Mouse (Mus musculus): Measurements from ENCODE around the gene Slitrk2. TPM values are rescaled to one million over a fixed set of nuclear protein-coding genes. Genes with fewer than 3 reads are reported as not detected.

The Slitrk2 gene
- polyA plus RNA-seq (2014; fragmentation: Nextera tagmentation; extraction: Ambion mirVana) = 22.2 and 24.7 TPM in 2 replicates

DNA sequence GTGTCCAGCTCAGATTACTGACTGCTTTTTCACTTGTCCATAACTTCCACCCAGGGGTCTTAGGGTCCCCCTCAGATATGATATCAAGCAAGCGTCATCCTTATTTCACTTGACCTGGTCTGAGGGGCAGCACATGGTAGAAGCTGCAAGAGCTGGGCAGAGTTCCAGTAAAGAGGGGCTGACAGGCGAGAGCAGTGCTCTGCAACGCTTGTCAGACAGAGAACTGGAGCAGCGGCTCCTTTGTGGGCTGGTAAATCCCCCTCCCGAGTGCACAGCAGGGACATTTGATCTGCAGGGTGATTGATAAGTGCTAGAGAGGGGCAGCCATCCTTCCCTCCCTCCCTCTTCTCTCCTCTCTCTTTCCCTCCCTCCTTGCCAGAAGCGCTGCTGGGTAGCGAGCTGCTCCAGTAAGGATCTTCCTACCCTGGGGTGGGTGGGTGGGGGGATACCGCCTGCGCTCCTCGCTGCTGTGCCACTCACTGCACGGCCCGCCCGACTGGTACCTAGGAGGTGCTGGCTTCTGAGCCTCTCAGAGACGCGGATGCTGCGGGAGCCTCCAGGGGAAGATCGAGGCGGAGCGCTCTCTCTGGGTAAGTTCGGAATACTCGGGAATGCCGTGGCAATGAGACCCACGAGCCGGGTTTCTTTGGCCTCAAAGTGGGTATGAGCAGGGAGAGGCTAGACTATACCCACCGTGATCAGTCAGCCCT is at the start of gene Slitrk2:
Slitrk2 (plus strand) TSS at position 408 of the 710 bp plus-strand sequence.
- H3K36me3 ChIP-seq (ENCODE audit: control insufficient read depth, insufficient read depth, low read length) = no peaks in the 10 kb centered on the region
- peak; percentile 83 for ATAC-seq (ENCODE audit: low read depth)
- 15% methylated on average over 22 of the region's 25 CpGs for WGBS
- H3K4me2 ChIP-seq (ENCODE audit: low read depth, low read length) = peak within 1 kb of the TSS; percentile 55
- no peaks in the 10 kb centered on the region for H3K9me3 ChIP-seq (ENCODE audit: control insufficient read depth, low read length)
- no peak within 1 kb of the TSS; the same call in 1 of the 2 replicates for H3K27ac ChIP-seq (ENCODE audit: low read depth, low read length)
- peak within 1 kb of the TSS; percentile 37 for H3K4me3 ChIP-seq (ENCODE audit: low read depth, low read length)
- no peaks in the 10 kb centered on the region for H3K4me1 ChIP-seq (ENCODE audit: control insufficient read depth, insufficient read depth, low read length)
- H3K27me3 ChIP-seq (ENCODE audit: control insufficient read depth, insufficient read depth, low read length) = no peaks in the 10 kb centered on the region
- H3K9ac ChIP-seq (replicated peaks; ENCODE audit: low read depth, low read length) = peak within 1 kb of the TSS; percentile 47

DNA sequence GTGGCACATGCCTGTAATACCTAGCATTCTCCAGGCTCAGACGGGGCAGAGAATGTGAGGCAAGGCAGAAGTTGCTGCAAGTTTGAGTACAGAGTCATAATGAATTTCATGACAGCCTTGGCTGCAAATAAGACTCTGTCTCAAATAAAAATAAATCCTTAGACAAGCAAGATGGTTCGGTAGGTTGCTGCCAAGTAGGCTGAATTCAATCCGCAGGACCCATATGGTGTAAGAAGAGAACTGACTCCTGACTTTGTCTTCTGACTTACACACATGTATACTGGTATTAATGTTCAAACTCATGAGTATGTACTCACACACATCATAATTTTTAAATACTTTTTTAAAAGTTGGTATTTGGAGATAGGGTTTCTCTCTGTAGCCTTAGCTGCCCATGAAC is 43.6 kb upstream of the Slitrk2 start:
- no peak overlapping the region for H3K27ac ChIP-seq (ENCODE audit: low read depth, low read length)
- no peaks in the 10 kb centered on the region for H3K36me3 ChIP-seq (ENCODE audit: control insufficient read depth, insufficient read depth, low read length)
- H3K4me3 ChIP-seq (ENCODE audit: low read depth, low read length) = no peak overlapping the region
- 78% methylated on average over 3 of the region's 3 CpGs for WGBS
- no peak overlapping the region for H3K4me2 ChIP-seq (ENCODE audit: low read depth, low read length)
- no peak overlapping the region for H3K9ac ChIP-seq (replicated peaks; ENCODE audit: low read depth, low read length)
- no peak for ATAC-seq (ENCODE audit: low read depth)
- H3K4me1 ChIP-seq (ENCODE audit: control insufficient read depth, insufficient read depth, low read length) = no peaks in the 10 kb centered on the region
- no peaks in the 10 kb centered on the region for H3K9me3 ChIP-seq (ENCODE audit: control insufficient read depth, low read length)
- no peaks in the 10 kb centered on the region for H3K27me3 ChIP-seq (ENCODE audit: control insufficient read depth, insufficient read depth, low read length)

GRCm38 (mm10) chrX:66652455-66653144 is 3.5 kb downstream of the Slitrk2 start:
- H3K4me1 ChIP-seq (ENCODE audit: control insufficient read depth, insufficient read depth, low read length) = no peaks in the 10 kb centered on the region
- peak; percentile 86 for ATAC-seq (ENCODE audit: low read depth)
- 12% methylated on average over 18 of the region's 21 CpGs for WGBS
- H3K27me3 ChIP-seq (ENCODE audit: control insufficient read depth, insufficient read depth, low read length) = no peaks in the 10 kb centered on the region
- peak overlapping the region; percentile 47; the same call in 1 of the 2 replicates for H3K9ac ChIP-seq (replicated peaks; ENCODE audit: low read depth, low read length)
- peak overlapping the region; percentile 41 for H3K4me3 ChIP-seq (ENCODE audit: low read depth, low read length)
- H3K4me2 ChIP-seq (ENCODE audit: low read depth, low read length) = peak overlapping the region; percentile 57
- H3K9me3 ChIP-seq (ENCODE audit: control insufficient read depth, low read length) = no peaks in the 10 kb centered on the region
- H3K36me3 ChIP-seq (ENCODE audit: control insufficient read depth, insufficient read depth, low read length) = no peaks in the 10 kb centered on the region
- H3K27ac ChIP-seq (ENCODE audit: low read depth, low read length) = peak overlapping the region; percentile 57; the same call in 1 of the 2 replicates

- no peak for ATAC-seq (ENCODE audit: low read depth)
- Histone ChIP-seq H3K27ac (ENCODE audit: low read depth, low read length) (no peak overlapping the region), H3K27me3 (ENCODE audit: control insufficient read depth, insufficient read depth, low read length) (no peaks in the 10 kb centered on the region), H3K9me3 (ENCODE audit: control insufficient read depth, low read length) (no peaks in the 10 kb centered on the region), H3K36me3 (ENCODE audit: control insufficient read depth, insufficient read depth, low read length) (no peaks in the 10 kb centered on the region), H3K9ac (replicated peaks; ENCODE audit: low read depth, low read length) (no peak overlapping the region), H3K4me3 (ENCODE audit: low read depth, low read length) (no peak overlapping the region), H3K4me2 (ENCODE audit: low read depth, low read length) (no peak overlapping the region), H3K4me1 (ENCODE audit: control insufficient read depth, insufficient read depth, low read length) (no peaks in the 10 kb centered on the region)
- 24% methylated on average over 2 of the region's 2 CpGs for WGBS
Measured at GRCm38 (mm10) chrX:66657365-66657764, 8.2 kb downstream of the Slitrk2 start.

GRCm38 (mm10) chrX:66676959-66677358 is 27.8 kb downstream of the Slitrk2 start:
- WGBS = 94% methylated on average over 4 of the region's 4 CpGs

DNA sequence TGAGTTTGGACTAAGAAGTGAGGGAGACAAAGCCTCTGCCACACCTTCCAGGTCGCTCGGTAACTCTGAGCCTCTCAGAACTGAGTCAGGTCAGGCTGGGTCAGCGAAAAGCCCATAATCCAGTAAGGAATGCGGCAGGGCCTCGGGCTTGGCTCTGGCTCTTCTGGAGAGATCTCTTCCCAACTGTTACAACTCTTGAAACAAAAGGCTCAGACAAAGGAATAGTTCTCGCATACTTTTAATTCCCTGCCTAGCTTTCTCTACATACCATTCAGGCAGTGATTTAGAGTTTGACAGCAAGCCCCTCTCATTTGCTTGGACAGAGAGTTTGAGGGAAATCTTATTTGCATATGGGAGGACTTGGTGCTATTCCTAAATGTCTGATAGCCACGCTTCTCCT is 29.5 kb downstream of the Slitrk2 start:
- H3K9me3 ChIP-seq (ENCODE audit: control insufficient read depth, low read length) = no peaks in the 10 kb centered on the region
- no peak for ATAC-seq (ENCODE audit: low read depth)
- 32% methylated on average over 7 of the region's 7 CpGs for WGBS

More at GRCm38 (mm10) chrX:66676959-66677358, 27.8 kb downstream of the Slitrk2 start:
- no peak for ATAC-seq (ENCODE audit: low read depth)
- Histone ChIP-seq H3K4me3 (ENCODE audit: low read depth, low read length) (no peak overlapping the region), H3K4me2 (ENCODE audit: low read depth, low read length) (no peak overlapping the region), H3K9ac (replicated peaks; ENCODE audit: low read depth, low read length) (no peak overlapping the region), H3K27ac (ENCODE audit: low read depth, low read length) (no peak overlapping the region), H3K27me3 (ENCODE audit: control insufficient read depth, insufficient read depth, low read length) (no peaks in the 10 kb centered on the region), H3K4me1 (ENCODE audit: control insufficient read depth, insufficient read depth, low read length) (no peaks in the 10 kb centered on the region), H3K36me3 (ENCODE audit: control insufficient read depth, insufficient read depth, low read length) (no peaks in the 10 kb centered on the region), H3K9me3 (ENCODE audit: control insufficient read depth, low read length) (no peaks in the 10 kb centered on the region)

More for the DNA sequence above, 29.5 kb downstream of the Slitrk2 start:
- Histone ChIP-seq H3K9ac (replicated peaks; ENCODE audit: low read depth, low read length) (no peak overlapping the region), H3K36me3 (ENCODE audit: control insufficient read depth, insufficient read depth, low read length) (no peaks in the 10 kb centered on the region), H3K4me2 (ENCODE audit: low read depth, low read length) (no peak overlapping the region), H3K4me3 (ENCODE audit: low read depth, low read length) (no peak overlapping the region), H3K27me3 (ENCODE audit: control insufficient read depth, insufficient read depth, low read length) (no peaks in the 10 kb centered on the region), H3K4me1 (ENCODE audit: control insufficient read depth, insufficient read depth, low read length) (no peaks in the 10 kb centered on the region), H3K27ac (ENCODE audit: low read depth, low read length) (no peak overlapping the region)

All from neural tube, embryonic 14.5 days (tissue).